Mouse (Mus musculus) A20 (cell line): ENCODE measurements around the gene Kcna7.
"Not testable (repeated sequence)": the region's sequence is repeated elsewhere in the genome, so short reads cannot be mapped to it uniquely, and the experiment has no call there.

Source experiments
- DNase-seq: peaks from one replicate; pipeline ENCODE4 v3.0.0-alpha.2; 2011; ENCODE audit warnings: low read depth, low spot score

The Kcna7 gene

DNA sequence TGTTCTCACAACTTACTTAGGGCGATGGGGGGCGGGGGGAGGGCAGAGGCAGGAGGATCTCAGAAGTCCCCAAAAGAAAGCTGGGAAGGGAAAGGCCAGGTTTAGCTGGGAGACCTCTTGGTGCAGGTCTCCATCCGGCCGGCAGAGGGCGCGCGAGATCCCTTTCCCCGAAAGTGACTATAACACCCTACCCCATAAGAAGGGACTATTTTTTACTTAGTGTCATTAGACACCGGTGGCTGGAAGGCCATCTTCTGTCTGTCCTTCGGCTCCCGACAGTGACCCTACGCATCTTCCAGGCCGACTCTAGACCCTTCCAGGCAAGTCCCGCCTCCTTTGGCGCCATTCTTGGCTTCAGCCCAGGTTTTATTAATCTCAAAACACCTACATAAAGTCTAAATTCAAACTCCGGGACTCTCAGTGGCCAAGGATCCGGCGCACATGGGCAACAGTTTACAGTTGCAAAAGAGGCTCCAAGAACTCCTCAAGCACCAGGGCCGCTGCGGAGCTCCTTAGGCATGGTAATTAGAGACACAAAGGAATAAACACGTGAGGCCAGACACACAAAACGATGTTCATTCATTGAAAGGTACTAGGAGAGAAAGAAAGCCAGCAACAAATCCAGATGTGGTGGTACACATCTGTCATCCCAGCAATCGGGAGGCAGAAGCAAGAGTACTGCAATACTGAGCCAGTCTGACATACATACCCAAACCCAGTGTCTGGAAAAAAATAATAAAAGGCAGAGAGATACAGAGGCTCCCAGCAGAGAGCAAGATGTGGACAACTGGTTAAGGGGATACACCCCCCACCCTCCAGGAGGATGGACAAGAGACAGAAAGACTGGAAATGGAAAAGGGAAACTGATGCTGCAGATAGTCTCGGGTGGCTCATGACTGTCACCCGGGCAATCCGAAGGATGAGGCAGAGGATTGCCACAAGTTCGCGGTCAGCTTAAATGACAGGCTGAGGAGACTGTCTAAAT is at the start of gene Kcna7:
Gene Kcna7, plus strand, starts transcription at position 563 of the 985 bp plus-strand sequence.
- DNase-seq, result peak; percentile 74

GRCm38 (mm10) chr7:45356087-45356486 is 49.4 kb upstream of the Kcna7 start:
- no peak for DNase-seq

GRCm38 (mm10) chr7:45359081-45359480 is 46.4 kb upstream of the Kcna7 start:
- not testable (repeated sequence) for DNase-seq

GRCm38 (mm10) chr7:45360404-45361125 is 44.9 kb upstream of the Kcna7 start:
- no peak for DNase-seq

DNA sequence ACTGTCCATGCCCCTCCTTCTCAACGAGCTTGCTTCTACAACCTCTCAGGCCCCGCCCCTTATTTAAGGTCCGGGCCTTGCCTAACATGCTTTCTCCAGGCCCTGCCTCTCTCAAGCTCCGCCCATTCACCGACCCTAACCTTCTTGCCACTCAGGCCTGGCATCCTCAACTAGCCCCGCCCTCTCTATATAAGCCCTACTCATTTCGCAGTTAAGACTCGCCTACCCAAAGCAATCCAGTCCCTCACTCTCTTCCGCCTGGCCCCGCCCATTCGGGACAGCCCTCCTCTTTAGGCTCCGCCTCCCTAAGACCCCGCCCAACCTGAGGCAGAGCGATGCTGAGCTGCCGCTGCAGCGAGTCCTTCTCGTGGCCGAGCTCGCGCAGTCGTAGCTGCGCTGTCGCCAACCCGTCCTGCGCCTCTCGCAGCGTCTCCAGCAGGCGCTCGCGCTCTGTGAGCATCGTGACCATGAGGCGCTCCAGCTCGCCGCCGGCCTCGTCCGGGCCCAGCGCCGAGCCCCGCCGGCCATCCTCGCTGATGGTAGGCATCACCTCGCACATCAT is 44.1 kb upstream of the Kcna7 start:
- DNase-seq, result peak; percentile 99

- peak; percentile 92 for DNase-seq
Observed at GRCm38 (mm10) chr7:45362801-45363200, 42.7 kb upstream of the Kcna7 start.

- DNase-seq, result no peak
Observed at GRCm38 (mm10) chr7:45363983-45364382, 41.5 kb upstream of the Kcna7 start.

GRCm38 (mm10) chr7:45365742-45366651 is 39.5 kb upstream of the Kcna7 start:
- DNase-seq, result no peak

DNA sequence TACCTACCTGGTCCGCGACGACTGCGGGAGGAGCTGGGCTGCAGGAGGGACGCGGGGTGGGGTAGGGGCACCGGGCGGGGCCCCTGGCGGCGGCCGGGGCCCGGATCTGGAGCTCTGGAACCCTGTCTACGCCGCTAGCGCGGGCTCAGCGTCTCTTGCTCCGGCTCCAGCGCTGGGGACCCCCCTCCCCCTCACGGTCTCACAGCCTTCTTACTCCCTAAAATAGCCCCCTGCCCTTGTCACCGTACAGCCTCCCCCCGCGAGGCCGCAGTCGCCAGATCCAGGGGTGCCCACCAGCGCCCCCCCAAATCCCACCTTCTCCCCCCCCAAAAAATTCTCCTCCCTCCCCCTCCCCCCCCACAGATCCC is 38.8 kb upstream of the Kcna7 start, which contains the start of gene Ppfia3:
Gene Ppfia3, minus strand, starts transcription at position 368 of the 368 bp plus-strand sequence.
- DNase-seq, result no peak

GRCm38 (mm10) chr7:45367020-45367880 is 38.2 kb upstream of the Kcna7 start:
- peak; percentile 99 for DNase-seq

GRCm38 (mm10) chr7:45368178-45368577 is 37.3 kb upstream of the Kcna7 start:
- DNase-seq, result no peak

DNA sequence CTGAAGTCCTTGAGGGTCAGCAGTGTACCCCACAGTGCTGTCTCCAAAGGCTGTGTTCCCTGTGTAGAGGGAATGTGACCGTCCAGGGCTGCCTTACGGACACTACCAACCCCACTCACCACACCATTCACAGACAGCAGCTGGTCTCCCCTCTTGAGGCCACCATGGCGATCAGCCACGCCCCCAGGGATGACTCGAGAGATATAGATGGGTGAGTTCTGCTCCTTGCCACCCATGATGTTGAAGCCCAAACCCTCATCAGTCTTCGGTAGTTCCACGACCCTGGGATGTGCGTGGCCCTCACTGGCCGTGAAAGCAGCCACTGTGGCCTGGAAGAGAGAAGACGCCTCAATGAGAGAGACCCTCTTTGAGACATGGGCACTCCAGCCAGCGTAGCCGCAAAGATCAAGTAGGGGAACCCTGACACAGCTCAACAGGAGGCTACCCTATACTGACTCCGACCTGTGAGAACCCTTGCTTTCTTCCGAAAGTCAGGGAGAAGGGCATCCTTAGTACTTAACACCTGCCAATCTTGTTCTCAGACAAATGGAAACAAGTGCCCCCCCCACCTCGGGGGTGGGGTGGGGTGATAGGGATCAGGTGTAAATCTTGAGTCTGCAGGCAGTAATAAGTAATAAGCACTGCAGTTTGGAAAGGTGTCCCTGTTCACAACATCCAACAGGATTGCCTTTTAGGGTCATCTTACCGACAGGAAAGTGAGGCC is 36.3 kb upstream of the Kcna7 start:
- no peak for DNase-seq

DNA sequence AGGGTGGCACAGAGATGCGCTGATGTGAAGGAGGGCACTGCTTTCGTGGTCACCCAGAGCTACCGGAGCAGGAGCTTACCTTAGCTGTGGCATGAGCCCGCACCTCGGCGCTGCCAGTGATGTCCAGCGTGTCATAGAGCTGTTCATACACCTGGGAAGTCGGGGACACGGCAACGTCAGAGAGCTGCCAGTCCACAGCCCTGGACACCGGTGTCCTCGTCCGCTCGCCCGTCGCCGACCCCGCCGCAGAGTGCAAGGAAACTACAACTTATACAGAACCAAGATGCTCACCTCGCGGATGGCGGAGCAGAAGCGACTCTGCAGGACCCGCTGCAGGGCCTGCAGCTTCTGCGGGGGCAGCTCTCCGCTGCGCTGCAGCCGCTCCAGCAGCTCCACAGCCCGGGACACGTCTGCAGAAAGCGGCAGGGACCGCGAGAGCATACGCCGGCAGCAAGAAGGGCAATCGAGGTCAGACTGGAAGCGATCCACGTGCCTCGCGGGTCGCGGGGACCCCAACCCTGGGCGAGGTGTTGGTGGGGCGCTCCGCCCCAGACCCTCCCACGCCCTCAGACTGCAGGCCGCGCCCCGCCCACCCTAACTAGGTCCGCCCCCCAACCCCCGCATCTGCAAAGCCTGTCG is 35.5 kb upstream of the Kcna7 start:
- no peak for DNase-seq

DNA sequence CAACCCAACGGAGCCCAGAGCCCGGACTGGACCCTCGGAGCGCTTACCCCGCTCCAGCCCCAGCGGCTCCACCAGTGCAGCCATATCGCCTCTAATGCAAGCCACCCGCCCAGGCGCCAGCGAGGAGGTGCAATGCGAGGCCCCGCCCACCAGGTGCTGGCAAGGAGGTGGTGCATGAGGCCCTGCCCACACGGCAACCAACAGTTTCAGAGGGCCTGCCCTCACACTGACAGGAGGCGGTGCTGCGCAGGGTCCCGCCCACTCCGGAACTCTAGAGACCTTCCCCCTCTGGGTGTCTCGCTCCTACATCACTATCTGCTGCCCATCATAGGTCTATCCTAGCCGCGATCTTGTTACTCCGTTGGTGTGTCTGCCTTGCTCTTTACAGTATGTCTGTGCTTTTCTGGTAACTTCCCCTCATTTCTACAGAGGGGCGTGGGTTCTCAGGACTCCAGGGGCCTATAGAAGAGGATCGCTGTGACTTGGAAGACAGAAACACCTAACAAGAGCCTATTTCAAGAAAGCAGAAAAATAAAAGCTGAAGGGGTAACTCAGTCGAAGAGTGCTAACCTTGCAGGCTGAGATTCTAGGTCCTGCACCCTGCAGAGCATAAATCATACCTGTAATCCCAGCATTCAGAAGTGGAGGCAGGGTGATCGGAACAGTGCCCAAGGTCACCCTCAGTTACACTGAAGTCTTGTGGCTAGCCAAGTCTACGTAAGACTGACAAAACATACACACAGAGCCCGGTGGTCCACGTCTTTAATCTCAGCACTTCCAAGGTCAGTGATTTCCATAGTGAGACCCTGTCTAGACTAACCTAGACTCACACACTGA is 34.8 kb upstream of the Kcna7 start, which contains the start of gene Lin7b:
Gene Lin7b, minus strand, starts transcription at position 109 of the 837 bp plus-strand sequence.
- peak; percentile 90 for DNase-seq

DNA sequence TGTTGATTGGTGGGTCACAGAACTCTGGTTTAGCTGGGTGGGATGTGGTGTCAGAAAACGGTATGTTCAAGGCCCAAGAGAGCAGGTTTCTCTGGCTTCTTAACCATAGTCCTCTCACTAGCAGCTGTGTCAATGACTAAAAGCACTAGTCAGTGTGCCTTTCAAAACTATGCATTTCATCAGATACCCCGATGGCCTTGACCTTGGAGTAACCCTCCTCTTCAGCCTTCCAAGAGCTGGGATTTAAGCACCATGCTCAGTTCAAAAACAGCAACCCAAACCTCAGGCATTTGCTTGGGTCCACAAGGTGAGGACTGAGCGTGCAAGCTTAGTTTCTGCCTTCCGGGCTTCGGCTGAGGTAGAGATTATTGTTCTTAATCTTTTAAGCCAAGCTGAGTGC is 33.1 kb upstream of the Kcna7 start:
- no peak for DNase-seq

GRCm38 (mm10) chr7:45374620-45375019 is 30.8 kb upstream of the Kcna7 start:
- no peak for DNase-seq

- no peak for DNase-seq
Observed at GRCm38 (mm10) chr7:45376057-45376456, 29.4 kb upstream of the Kcna7 start.

DNA sequence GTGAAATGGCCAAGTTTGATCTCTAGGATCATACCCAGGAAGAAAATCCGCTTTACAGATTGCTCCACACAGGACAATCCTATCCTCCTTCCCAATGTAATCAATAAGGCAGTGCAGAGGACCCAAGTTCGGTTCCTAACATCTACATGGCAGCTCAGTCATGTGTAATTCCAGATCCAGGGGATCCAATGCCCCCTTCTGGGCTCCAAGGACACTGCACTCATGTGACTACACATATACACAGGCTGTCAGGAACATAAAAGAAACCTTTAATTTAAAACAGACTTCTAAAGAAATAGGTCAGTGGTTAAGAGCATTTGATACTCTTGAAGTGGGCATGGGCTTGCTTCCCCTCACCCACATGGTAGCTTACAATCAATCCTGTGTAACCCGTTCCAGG is 19.4 kb upstream of the Kcna7 start:
- no peak for DNase-seq
